Mouse (Mus musculus): Measurements from ENCODE around the gene Togaram2. TPM values are rescaled to one million over a fixed set of nuclear protein-coding genes. Genes with fewer than 3 reads are reported as not detected.
A peak's percentile ranks its signal among the peaks of the same experiment; 100 is the strongest.
"Not testable (repeated sequence)": the region's sequence is repeated elsewhere in the genome, so short reads cannot be mapped to it uniquely, and the experiment has no call there.

Gene Togaram2
- total RNA-seq, 2 experiments from 2014 or later = 1.7 to 2.2 TPM

- intact Hi-C loops (cut with DNase I) = no loop called here
- no peak for DNase-seq (ENCODE audit: extremely low spot score in 1 of 2, low spot score in 2 of 2)
These were observed 32.8 kb downstream of the Togaram2 start for GRCm38 (mm10) chr17:71705550-71706480.

- no peak for DNase-seq (ENCODE audit: extremely low spot score in 1 of 2, low spot score in 2 of 2)
- intact Hi-C loops (cut with DNase I) = no loop called here
These were observed 34.7 kb downstream of the Togaram2 start for GRCm38 (mm10) chr17:71707715-71708114.

- intact Hi-C loops (cut with DNase I) = no loop called here
- peak in 1 of 2 experiments; percentile 46 for DNase-seq (ENCODE audit: extremely low spot score in 1 of 2, low spot score in 2 of 2)
These were observed 39.2 kb downstream of the Togaram2 start for GRCm38 (mm10) chr17:71712279-71712678.

- intact Hi-C loops (cut with DNase I) = no loop called here
- DNase-seq (ENCODE audit: extremely low spot score in 1 of 2, low spot score in 2 of 2) = no peak
These were observed 42.0 kb downstream of the Togaram2 start for GRCm38 (mm10) chr17:71715034-71715433.

- no peak for DNase-seq (ENCODE audit: extremely low spot score in 1 of 2, low spot score in 2 of 2)
- intact Hi-C loops (cut with DNase I) = no loop called here
These were observed 45.0 kb downstream of the Togaram2 start for GRCm38 (mm10) chr17:71717881-71718625.

- intact Hi-C loops (cut with DNase I) = no loop called here
- no peak for DNase-seq (ENCODE audit: extremely low spot score in 1 of 2, low spot score in 2 of 2)
These were observed 47.4 kb downstream of the Togaram2 start for GRCm38 (mm10) chr17:71720434-71720833.

- intact Hi-C loops (cut with DNase I) = no loop called here
- no peak for DNase-seq (ENCODE audit: extremely low spot score in 1 of 2, low spot score in 2 of 2)
These were observed 48.0 kb downstream of the Togaram2 start for GRCm38 (mm10) chr17:71721019-71721418.

GRCm38 (mm10) chr17:71730655-71731054 lies 57.6 kb downstream of the Togaram2 start:
- intact Hi-C loops (cut with DNase I) = no loop called here
- DNase-seq (ENCODE audit: extremely low spot score in 1 of 2, low spot score in 2 of 2) = no peak

GRCm38 (mm10) chr17:71736442-71736841 lies 63.4 kb downstream of the Togaram2 start:
- no peak for DNase-seq (ENCODE audit: extremely low spot score in 1 of 2, low spot score in 2 of 2)
- intact Hi-C loops (cut with DNase I) = no loop called here

- DNase-seq (ENCODE audit: extremely low spot score in 1 of 2, low spot score in 2 of 2) = no peak
- intact Hi-C loops (cut with DNase I) = no loop called here
These were observed 69.1 kb downstream of the Togaram2 start for GRCm38 (mm10) chr17:71742156-71742555.

- peak in 1 of 2 experiments; percentile 20 for DNase-seq (ENCODE audit: extremely low spot score in 1 of 2, low spot score in 2 of 2)
- intact Hi-C loops (cut with DNase I) = no loop called here
These were observed 69.9 kb downstream of the Togaram2 start for GRCm38 (mm10) chr17:71742935-71743334.

GRCm38 (mm10) chr17:71746114-71746513 lies 73.1 kb downstream of the Togaram2 start:
- intact Hi-C loops (cut with DNase I) = no loop called here
- DNase-seq (ENCODE audit: extremely low spot score in 1 of 2, low spot score in 2 of 2) = no peak

GRCm38 (mm10) chr17:71747561-71747960 lies 74.5 kb downstream of the Togaram2 start:
- intact Hi-C loops (cut with DNase I) = no loop called here
- no peak for DNase-seq (ENCODE audit: extremely low spot score in 1 of 2, low spot score in 2 of 2)

GRCm38 (mm10) chr17:71749616-71750168 lies 76.6 kb downstream of the Togaram2 start:
- no peak for DNase-seq (ENCODE audit: extremely low spot score in 1 of 2, low spot score in 2 of 2)
- intact Hi-C loops (cut with DNase I) = no loop called here

- no peak for DNase-seq (ENCODE audit: extremely low spot score in 1 of 2, low spot score in 2 of 2)
- intact Hi-C loops (cut with DNase I) = no loop called here
These were observed 79.8 kb downstream of the Togaram2 start, which contains the start of gene Pcare for GRCm38 (mm10) chr17:71752831-71753230. Pcare (minus strand) TSS chr17:71752894.

GRCm38 (mm10) chr17:71760536-71760935 lies 87.5 kb downstream of the Togaram2 start:
- no peak for DNase-seq (ENCODE audit: extremely low spot score in 1 of 2, low spot score in 2 of 2)
- intact Hi-C loops (cut with DNase I) = no loop called here

- DNase-seq (ENCODE audit: extremely low spot score in 1 of 2, low spot score in 2 of 2); intact Hi-C loops (cut with DNase I): not testable (repeated sequence)
These were observed 95.1 kb downstream of the Togaram2 start, which contains the start of gene Clip4 for GRCm38 (mm10) chr17:71768173-71768572. Clip4 (plus strand) TSS chr17:71768473.

GRCm38 (mm10) chr17:71769564-71769963 lies 96.5 kb downstream of the Togaram2 start:
- DNase-seq (ENCODE audit: extremely low spot score in 1 of 2, low spot score in 2 of 2) = no peak
- intact Hi-C loops (cut with DNase I) = no loop called here

- DNase-seq (ENCODE audit: extremely low spot score in 1 of 2, low spot score in 2 of 2) = no peak
- intact Hi-C loops (cut with DNase I) = no loop called here
These were observed 97.6 kb downstream of the Togaram2 start for GRCm38 (mm10) chr17:71770696-71771095.

Measured in left cerebral cortex, postnatal 10 days (tissue).